Mouse (Mus musculus): ENCODE data around the gene Tnfrsf21. TPM values are rescaled to one million over a fixed set of nuclear protein-coding genes. Genes with fewer than 3 reads are reported as not detected.

Gene Tnfrsf21
- polyA plus RNA-seq (2021): 70.8 TPM

DNA sequence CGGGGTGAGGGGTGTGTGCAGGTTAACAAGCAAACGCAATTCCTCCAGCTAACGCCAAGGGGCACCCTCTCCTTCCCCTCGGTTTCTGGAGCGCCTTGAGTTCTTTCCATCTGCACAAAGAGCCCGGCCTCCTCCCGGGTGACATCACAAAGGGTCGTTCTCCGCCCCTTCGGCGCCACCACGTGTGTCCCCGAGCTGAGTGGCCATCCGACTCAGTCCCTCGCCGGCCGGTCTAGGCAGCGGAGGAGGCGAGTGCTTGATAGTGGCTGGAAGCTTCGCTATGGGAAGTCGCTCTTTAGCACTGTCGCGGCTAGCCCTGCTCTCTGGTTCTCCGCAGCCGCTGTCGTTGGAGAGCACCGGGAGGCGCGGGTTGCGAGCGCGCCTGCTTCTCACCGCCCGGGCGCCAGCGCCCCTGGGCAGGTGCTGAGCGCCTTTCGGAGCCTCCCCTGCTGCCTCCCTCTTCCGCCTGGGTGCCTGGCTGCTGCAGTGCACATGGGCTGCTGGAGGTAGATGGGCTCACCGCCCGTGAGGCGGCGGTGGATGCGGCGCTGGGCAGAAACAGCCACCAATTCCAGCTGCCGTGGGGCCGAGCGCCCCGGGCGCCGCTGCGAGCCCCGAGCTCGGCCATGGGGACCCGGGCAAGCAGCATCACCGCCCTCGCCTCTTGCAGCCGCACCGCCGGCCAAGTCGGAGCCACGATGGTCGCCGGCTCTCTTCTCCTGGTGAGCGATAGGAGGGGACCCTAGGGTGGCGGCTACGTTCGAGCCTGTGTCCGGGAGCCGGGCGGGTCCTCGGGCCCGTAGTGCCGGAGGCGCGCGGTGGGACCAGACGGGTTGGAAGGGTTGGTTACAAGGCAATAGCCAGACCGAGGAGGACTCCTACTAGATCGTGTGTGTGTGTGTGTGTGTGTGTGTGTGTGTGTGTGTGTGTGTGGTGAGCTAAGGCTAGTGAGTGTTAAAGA is at the start of gene Tnfrsf21:
Gene Tnfrsf21 (plus strand): TSS at position 185 of the 961 bp plus-strand sequence.
- DNase-seq (ENCODE audit: low read depth, low spot score): peak; percentile 67
- in situ Hi-C loops (cut with MboI; ENCODE audit: low pct_unique_long_range_greater_than_20kb): loop anchor here (5.0 to 10.0 kb wide), 2 partner anchors 211 to 308 kb away; no protein-coding TSS in a partner anchor
- POLR2A ChIA-PET: interaction anchor here (0.7 to 2.9 kb wide), 8 partner anchors 14 to 241 kb away, joined by 3 to 8 read pairs (median 4); no protein-coding TSS in a partner anchor

DNA sequence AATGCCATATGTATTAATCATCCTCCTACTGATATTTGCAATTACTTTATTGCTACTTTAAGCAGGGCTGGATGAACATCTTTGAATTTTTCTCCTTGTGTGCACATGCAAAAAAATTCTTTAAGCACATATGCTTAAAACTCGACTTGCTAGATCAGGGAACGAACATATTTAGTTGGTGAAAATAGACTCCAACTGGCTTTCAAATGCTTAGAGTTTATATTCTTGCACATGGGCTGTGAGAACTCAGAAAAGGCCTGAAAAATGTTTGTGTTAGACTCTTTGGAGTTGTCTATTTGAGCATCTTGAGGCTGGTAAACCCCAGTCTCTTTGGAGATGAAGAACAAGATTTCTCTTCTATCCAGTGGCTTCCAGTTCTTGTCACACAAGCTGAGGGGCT is 48.2 kb upstream of the Tnfrsf21 start:
- in situ Hi-C loops (cut with MboI; ENCODE audit: low pct_unique_long_range_greater_than_20kb): no loop called here
- no peak for TF ChIP-seq CTCF (IDR thresholded peaks at IDR 0.05)

More for the DNA sequence above, at the start of gene Tnfrsf21:
- peak; percentile 86 for ATAC-seq
- no peaks in the 10 kb centered on the region for H3K27me3 ChIP-seq
- CTCF ChIA-PET: interaction anchor here (0.7 to 6.3 kb wide), 15 partner anchors 13 to 444 kb away, joined by 3 to 41 read pairs (median 4); no protein-coding TSS in a partner anchor
- peak; percentile 96 for TF ChIP-seq CTCF (IDR thresholded peaks at IDR 0.05)

DNA sequence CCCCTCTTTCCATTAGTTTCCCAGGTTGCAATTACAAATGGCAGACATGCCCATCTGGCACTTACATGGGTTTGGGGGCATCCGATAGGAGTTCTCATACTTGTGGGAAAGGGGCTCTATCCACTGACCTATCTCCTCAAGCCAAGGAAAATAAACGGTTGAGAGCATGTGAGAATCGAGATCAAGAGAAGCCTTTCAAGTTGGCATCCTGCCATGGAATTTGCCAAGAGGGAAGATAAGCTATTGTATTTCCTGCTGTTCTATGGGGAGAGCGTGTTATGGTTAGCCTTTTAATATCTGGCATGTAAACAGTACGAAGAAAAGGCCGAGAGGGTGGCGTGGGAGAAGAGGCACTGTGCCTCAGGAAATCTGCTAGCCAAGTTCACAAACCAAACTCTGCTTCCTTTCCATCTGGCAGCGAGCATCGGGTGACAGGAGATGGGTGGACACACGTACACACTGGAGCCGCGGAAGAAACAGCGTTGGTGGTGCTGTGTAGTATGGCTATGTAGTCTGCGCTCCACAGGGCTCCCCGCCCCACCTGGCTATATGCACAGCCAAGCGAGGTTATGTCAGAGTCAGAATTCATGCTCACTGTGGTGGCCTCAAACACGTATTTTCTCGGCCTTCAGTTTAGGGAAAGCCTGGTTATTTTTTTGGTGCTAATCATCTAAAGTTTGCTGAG is 40.9 kb upstream of the Tnfrsf21 start:
- CTCF ChIA-PET: no interaction called here
- H3K27me3 ChIP-seq: no peaks in the 10 kb centered on the region
- POLR2A ChIA-PET: no interaction called here
- in situ Hi-C loops (cut with MboI; ENCODE audit: low pct_unique_long_range_greater_than_20kb): no loop called here
- no peak for TF ChIP-seq CTCF (IDR thresholded peaks at IDR 0.05)
- DNase-seq (ENCODE audit: low read depth, low spot score) (no peak), ATAC-seq (no peak)

More for the DNA sequence above, 48.2 kb upstream of the Tnfrsf21 start:
- DNase-seq (ENCODE audit: low read depth, low spot score) (no peak), ATAC-seq (no peak)
- POLR2A ChIA-PET: no interaction called here
- H3K27me3 ChIP-seq: no peaks in the 10 kb centered on the region
- CTCF ChIA-PET: interaction anchor here (1.7 to 1.8 kb wide), 2 partner anchors 10 to 21 kb away, joined by 4 read pairs; no protein-coding TSS in a partner anchor

DNA sequence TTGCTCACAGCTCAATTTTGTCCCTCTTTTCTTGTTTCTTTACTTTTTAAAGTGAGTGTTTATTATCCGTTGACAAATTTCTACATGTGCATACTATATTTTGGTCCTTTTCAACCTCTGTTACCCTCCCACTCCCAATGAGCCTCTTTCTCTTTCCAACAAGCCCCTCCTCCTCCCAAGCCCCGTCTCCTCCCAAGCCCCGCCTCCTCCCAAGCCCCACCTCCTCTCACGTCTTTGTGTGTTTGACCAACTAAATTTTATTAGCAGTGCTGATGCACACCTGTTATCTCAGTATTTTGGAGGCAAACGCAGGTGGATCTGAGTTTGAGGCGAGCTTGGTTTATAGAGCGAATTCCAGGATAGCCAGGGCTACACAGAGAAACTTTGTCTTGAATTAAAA is 38.6 kb upstream of the Tnfrsf21 start:
- ChIA-PET POLR2A (no interaction called here), CTCF (no interaction called here)
- no peak for DNase-seq (ENCODE audit: low read depth, low spot score)
- ATAC-seq: no peak
- in situ Hi-C loops (cut with MboI; ENCODE audit: low pct_unique_long_range_greater_than_20kb): no loop called here
- no peaks in the 10 kb centered on the region for H3K27me3 ChIP-seq
- no peak for TF ChIP-seq CTCF (IDR thresholded peaks at IDR 0.05)

DNA sequence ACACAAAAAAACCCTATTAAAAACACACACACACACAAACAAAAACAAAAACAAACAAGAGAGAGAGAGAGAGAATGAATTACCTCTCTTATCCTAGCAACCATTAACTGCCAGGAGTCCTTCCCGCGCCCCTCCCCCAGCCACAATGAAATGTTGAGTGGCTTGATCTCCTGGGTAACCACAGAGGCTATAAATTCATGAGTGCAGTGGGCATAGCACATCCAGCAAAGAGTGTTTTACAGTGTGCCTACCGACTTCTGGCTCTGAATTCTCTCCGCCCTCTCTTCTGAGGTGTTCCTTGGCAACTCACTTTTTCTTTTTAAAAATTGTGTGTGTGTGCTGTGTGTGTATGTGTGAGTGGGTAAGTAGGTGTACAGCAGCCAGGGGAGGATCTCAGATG is 38.0 kb upstream of the Tnfrsf21 start:
- H3K27me3 ChIP-seq: no peaks in the 10 kb centered on the region
- in situ Hi-C loops (cut with MboI; ENCODE audit: low pct_unique_long_range_greater_than_20kb): no loop called here
- ChIA-PET CTCF (no interaction called here), POLR2A (no interaction called here)
- DNase-seq (ENCODE audit: low read depth, low spot score) (no peak), ATAC-seq (no peak)
- no peak for TF ChIP-seq CTCF (IDR thresholded peaks at IDR 0.05)

DNA sequence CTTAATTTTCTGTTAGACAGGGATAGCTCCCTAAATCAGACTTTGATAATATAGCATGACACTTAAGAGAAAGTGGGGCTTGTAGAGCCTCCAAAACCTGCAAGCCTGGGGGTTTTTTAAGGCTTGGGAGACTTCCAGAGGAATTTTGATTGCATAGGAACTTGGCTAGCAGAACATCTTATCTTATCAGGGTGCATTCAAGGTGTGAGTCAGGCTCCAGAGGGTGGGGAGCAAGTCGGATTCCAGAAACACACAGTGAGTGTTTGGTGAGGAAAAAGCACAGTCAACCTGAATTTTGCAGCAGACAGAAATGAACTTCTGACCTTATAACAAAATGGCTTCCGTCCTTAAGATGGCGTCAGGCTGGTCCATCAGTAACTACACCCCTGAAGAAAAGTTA is 34.5 kb upstream of the Tnfrsf21 start:
- DNase-seq (ENCODE audit: low read depth, low spot score) (no peak), ATAC-seq (no peak)
- CTCF ChIA-PET: no interaction called here
- POLR2A ChIA-PET: no interaction called here
- no peak for TF ChIP-seq CTCF (IDR thresholded peaks at IDR 0.05)
- in situ Hi-C loops (cut with MboI; ENCODE audit: low pct_unique_long_range_greater_than_20kb): no loop called here
- no peaks in the 10 kb centered on the region for H3K27me3 ChIP-seq

DNA sequence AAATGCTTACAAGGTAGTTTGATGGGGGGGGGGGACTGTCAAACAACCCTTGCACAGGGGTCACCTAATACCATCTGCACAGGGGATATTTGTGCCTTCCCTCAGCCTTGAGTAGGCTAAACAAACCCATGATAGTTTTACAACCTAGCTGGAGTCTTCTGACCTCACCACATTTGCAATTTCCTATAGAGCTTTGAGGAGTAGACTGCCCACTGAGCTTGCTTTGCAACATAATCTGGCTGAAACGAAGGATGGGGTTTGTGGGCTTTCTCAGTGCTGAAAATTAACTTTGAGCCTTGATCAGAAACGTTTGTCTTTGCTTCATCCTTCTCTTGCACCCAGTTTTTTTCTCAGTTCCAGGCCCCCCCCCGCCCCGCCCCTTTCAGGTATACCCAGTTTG is 33.8 kb upstream of the Tnfrsf21 start:
- H3K27me3 ChIP-seq: no peaks in the 10 kb centered on the region
- DNase-seq (ENCODE audit: low read depth, low spot score): no peak
- ChIA-PET CTCF (no interaction called here), POLR2A (no interaction called here)
- no peak for TF ChIP-seq CTCF (IDR thresholded peaks at IDR 0.05)
- in situ Hi-C loops (cut with MboI; ENCODE audit: low pct_unique_long_range_greater_than_20kb): no loop called here
- no peak for ATAC-seq

DNA sequence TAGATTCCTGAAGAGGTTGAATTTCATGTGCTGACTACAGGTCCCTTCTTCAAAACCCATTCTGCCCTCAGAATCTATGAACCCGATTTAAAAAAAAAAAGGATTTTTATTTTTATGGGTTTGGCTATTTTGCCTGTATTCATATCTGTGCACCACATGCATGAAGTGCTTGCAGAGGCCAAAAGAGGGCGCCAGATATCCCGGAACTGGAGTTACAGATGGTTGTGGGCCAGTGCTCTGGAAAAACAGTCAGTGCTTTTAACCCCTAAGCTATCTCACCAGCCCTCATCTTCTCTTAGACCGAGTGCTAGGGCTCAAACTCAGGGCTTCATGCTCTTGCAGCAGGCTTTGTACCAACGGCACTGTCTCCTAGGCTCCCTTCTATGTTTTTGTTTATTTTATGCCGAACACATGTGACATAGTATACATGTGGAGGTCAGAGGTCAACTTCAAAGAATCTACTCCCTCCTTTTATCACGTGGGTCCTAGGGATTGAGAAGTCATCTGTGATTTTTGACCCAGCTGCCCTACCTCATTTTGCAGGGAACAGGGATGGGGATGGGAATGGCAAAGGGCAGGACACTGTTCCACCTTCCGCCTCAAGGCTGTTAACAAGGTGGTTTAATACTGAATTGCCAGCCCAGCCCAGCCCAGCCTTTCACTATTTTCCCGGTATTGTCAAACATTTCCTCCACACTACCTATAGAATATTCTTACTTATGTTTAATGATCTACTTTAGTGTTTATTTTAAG is 30.3 kb upstream of the Tnfrsf21 start:
- H3K27me3 ChIP-seq: no peaks in the 10 kb centered on the region
- CTCF ChIA-PET: interaction anchor here (1.4 kb wide), 1 partner anchor 28 kb away, joined by 3 read pairs; no protein-coding TSS in a partner anchor
- peak; percentile 56 for TF ChIP-seq CTCF (IDR thresholded peaks at IDR 0.05)
- DNase-seq (ENCODE audit: low read depth, low spot score) (no peak), ATAC-seq (no peak)
- POLR2A ChIA-PET: no interaction called here
- in situ Hi-C loops (cut with MboI; ENCODE audit: low pct_unique_long_range_greater_than_20kb): no loop called here

DNA sequence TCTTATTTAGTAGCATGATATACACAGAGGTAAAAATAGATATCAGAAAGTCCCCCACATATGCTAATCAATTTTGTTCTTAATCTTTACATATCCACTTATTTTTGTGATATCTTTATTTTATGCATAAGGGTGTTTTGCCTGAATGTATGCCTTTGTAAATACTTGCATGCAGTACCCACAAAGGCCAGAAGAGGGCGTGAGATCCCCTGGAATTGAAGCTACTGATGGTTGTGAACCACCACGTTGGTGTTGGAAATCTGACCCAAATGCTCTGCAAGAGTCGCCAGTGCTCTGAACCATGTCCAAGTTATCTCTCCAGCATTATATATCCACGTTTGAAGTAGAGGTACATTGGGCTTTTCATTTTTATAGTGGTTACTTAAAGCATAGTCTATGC is 28.7 kb upstream of the Tnfrsf21 start:
- in situ Hi-C loops (cut with MboI; ENCODE audit: low pct_unique_long_range_greater_than_20kb): no loop called here
- DNase-seq (ENCODE audit: low read depth, low spot score) (no peak), ATAC-seq (no peak)
- peak; percentile 80 for TF ChIP-seq CTCF (IDR thresholded peaks at IDR 0.05)
- POLR2A ChIA-PET: no interaction called here
- no peaks in the 10 kb centered on the region for H3K27me3 ChIP-seq
- CTCF ChIA-PET: interaction anchor here (1.8 kb wide), 1 partner anchor 473 kb away, joined by 5 read pairs; no protein-coding TSS in a partner anchor

DNA sequence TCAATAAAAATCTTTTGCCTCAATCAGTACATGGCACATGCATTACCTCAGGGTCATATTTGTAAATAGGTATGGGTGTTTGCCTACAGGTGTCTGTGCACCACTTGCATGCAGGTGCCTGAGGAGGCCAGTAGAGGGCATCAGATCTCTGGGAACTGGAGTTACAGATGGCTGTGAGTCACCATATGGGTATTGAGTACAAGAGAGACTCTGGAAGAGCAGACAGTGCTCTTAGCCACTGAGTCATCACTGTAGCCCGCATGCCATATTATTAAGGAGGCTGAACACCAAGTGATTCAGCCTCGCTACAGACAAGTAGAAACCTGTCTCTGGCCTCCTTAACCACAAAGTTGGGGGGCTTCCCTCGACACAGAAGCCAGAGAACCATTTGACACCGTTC is 26.4 kb upstream of the Tnfrsf21 start:
- DNase-seq (ENCODE audit: low read depth, low spot score): peak; percentile 81
- no peaks in the 10 kb centered on the region for H3K27me3 ChIP-seq
- POLR2A ChIA-PET: interaction anchor here (0.9 kb wide), 1 partner anchor 240 kb away, joined by 3 read pairs; no protein-coding TSS in a partner anchor
- CTCF ChIA-PET: interaction anchor here (1.3 kb wide), 1 partner anchor 24 kb away, joined by 3 read pairs; no protein-coding TSS in a partner anchor
- in situ Hi-C loops (cut with MboI; ENCODE audit: low pct_unique_long_range_greater_than_20kb): no loop called here
- peak; percentile 98 for TF ChIP-seq CTCF (IDR thresholded peaks at IDR 0.05)
- ATAC-seq: peak; percentile 93

Data from Patski (cell line).